Mouse (Mus musculus) limb, embryonic 13.5 days (tissue): ENCODE data around the gene Crebrf. TPM values are rescaled to one million over a fixed set of nuclear protein-coding genes. Genes with fewer than 3 reads are reported as not detected.
A peak's percentile ranks its signal among the peaks of the same experiment; 100 is the strongest.

ENCODE experiments used
- ATAC-seq: fragments of 200-750 bp; cut with Nextera tagmentation; 2 replicates; pipeline ENCODE4 v1.8.0; 2017; ENCODE audit warnings: low read depth, moderate number of reproducible peaks, moderate TSS enrichment; ENCODE audit not compliant: low FRiP score
- H3K27ac ChIP-seq: fragments of 300-500 bp; sonication (generic); 2 replicates; pipeline ENCODE4 v1.5.1; 2015; ENCODE audit warnings: inconsistent platforms, mild to moderate bottlenecking, moderate library complexity
- H3K27me3 ChIP-seq: fragments of 300-500 bp; sonication (generic); 2 replicates; pipeline ENCODE4 v1.6.1; 2015; ENCODE audit warnings: mild to moderate bottlenecking, inconsistent platforms
- H3K36me3 ChIP-seq: fragments of 300-500 bp; sonication (generic); 2 replicates; pipeline ENCODE4 v1.6.1; 2015; ENCODE audit warnings: inconsistent platforms, mild to moderate bottlenecking, moderate library complexity
- H3K4me1 ChIP-seq: fragments of 300-500 bp; sonication (generic); 2 replicates; pipeline ENCODE4 v1.6.1; 2015; ENCODE audit warnings: inconsistent platforms
- H3K4me2 ChIP-seq: fragments of 300-500 bp; sonication (generic); replicated peaks from 2 replicates; pipeline ENCODE4 v1.6.1; 2015; ENCODE audit warnings: inconsistent platforms, mild to moderate bottlenecking, moderate library complexity
- H3K4me3 ChIP-seq: fragments of 300-500 bp; sonication (generic); 2 replicates; pipeline ENCODE4 v1.5.1; 2015; ENCODE audit warnings: moderate library complexity, mild to moderate bottlenecking, inconsistent platforms
- H3K9ac ChIP-seq: fragments of 300-500 bp; sonication (generic); 2 replicates; pipeline ENCODE4 v1.6.1; 2015; ENCODE audit warnings: mild to moderate bottlenecking, inconsistent platforms
- H3K9me3 ChIP-seq: fragments of 300-500 bp; sonication (generic); 2 replicates; pipeline ENCODE4 v1.6.1; 2016; ENCODE audit warnings: inconsistent platforms
- WGBS: fragments of 180-500 bp; shearing (Covaris S2); methylation state at CpG from one replicate; pipeline ENCODE4 v1.1.7; 2015; 5-methylcytosine and 5-hydroxymethylcytosine counted together
- polyA plus RNA-seq: library from polyadenylated mRNA; unstranded; fragments of >200 nt; fragmentation: Nextera tagmentation; extraction: Ambion mirVana; gene quantifications from 2 replicates; pipeline ENCODE4 v1.2.1, GENCODE M21; 2015

Crebrf gene
- 5.6 and 8.3 TPM in 2 replicates for polyA plus RNA-seq

GRCm38 (mm10) chr17:26715271-26715758, at the start of gene Crebrf:
Gene Crebrf (plus strand): TSS chr17:26715650.
- no peaks in the 10 kb centered on the region for H3K9me3 ChIP-seq
- peak; percentile 80 for ATAC-seq
- under 1% methylated on average over 41 of the region's 41 CpGs for WGBS

GRCm38 (mm10) chr17:26671268-26671667, 44.2 kb upstream of the Crebrf start:
- Histone ChIP-seq H3K36me3 (no peaks in the 10 kb centered on the region), H3K27me3 (no peaks in the 10 kb centered on the region), H3K4me2 (no peak overlapping the region), H3K27ac (no peak overlapping the region), H3K4me1 (no peaks in the 10 kb centered on the region), H3K9me3 (no peaks in the 10 kb centered on the region), H3K9ac (no peak overlapping the region), H3K4me3 (no peak overlapping the region)
- ATAC-seq = no peak
- 54% methylated on average over 4 of the region's 4 CpGs for WGBS

More at GRCm38 (mm10) chr17:26715271-26715758, at the start of gene Crebrf:
- Histone ChIP-seq H3K9ac (peak within 1 kb of the TSS; percentile 83), H3K4me3 (peak within 1 kb of the TSS; percentile 97), H3K27me3 (peaks cover 2% of the 10 kb centered on the region; the same call in 1 of the 2 replicates), H3K4me2 (peak within 1 kb of the TSS; percentile 74), H3K4me1 (0 out of 2 replicates have a peak, but pooled peaks cover 4% of the 10 kb centered on the region), H3K36me3 (no peaks in the 10 kb centered on the region), H3K27ac (peak within 1 kb of the TSS; percentile 65; the same call in 1 of the 2 replicates)

- peak overlapping the region; percentile 82 for H3K4me3 ChIP-seq
- H3K9me3 ChIP-seq = no peaks in the 10 kb centered on the region
- H3K27ac ChIP-seq = no peak overlapping the region
- H3K36me3 ChIP-seq = peaks cover 6% of the 10 kb centered on the region; the same call in 1 of the 2 replicates
- ATAC-seq = peak; percentile 17; the same call in 1 of the 2 replicates
- 29% methylated on average over 7 of the region's 7 CpGs for WGBS
- no peaks in the 10 kb centered on the region for H3K27me3 ChIP-seq
- peak overlapping the region; percentile 77 for H3K4me2 ChIP-seq
- peaks cover 23% of the 10 kb centered on the region for H3K4me1 ChIP-seq
- no peak overlapping the region for H3K9ac ChIP-seq
Observed at GRCm38 (mm10) chr17:26675845-26676244, 39.6 kb upstream of the Crebrf start.

GRCm38 (mm10) chr17:26676252-26676615, 39.2 kb upstream of the Crebrf start:
- no peaks in the 10 kb centered on the region for H3K9me3 ChIP-seq
- peak overlapping the region; percentile 77 for H3K4me2 ChIP-seq
- H3K27me3 ChIP-seq = no peaks in the 10 kb centered on the region
- H3K36me3 ChIP-seq = peaks cover 7% of the 10 kb centered on the region; the same call in 1 of the 2 replicates
- peak overlapping the region; percentile 78 for H3K9ac ChIP-seq
- WGBS = under 1% methylated on average over 30 of the region's 30 CpGs
- peak; percentile 96 for ATAC-seq
- H3K27ac ChIP-seq = peak overlapping the region; percentile 74; the same call in 1 of the 2 replicates
- H3K4me3 ChIP-seq = peak overlapping the region; percentile 82
- H3K4me1 ChIP-seq = peaks cover 23% of the 10 kb centered on the region

DNA sequence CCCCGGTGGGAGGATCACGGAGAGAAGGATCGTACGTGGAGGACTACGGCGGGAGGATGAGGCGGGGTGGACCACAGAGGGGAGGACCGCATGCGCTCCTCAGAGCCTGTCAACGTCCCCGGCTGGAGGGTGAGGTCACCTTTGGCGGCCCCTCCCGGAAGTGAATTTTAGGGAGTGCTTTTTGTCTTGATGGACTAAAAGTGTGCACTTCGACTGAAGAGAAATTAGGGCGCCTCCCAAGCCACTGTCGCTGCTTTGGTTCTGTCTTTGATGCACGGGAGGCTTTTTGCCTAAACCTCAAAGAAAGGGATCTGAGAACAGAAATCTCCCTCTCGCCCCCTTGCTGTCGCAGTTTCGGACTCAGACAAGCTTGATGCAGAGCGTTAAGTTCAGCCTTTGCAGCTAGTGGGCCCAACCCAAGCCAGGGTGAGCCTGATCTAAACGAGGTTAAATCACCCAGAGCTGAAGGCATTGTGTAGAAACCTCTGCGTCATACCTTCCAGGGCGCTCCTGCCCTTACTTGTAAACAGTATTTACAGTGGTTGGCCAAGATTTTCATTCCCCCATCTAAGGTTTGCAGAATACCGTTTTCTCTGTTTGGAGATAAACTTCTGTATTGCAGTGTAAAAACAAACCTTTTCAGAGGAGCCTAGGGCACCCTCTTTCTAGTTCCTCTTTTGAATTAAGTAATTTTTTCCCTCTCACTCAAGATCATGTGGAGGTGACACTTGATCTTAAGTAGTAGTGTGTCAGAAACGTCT, 38.7 kb upstream of the Crebrf start:
- H3K36me3 ChIP-seq = peaks cover 7% of the 10 kb centered on the region; the same call in 1 of the 2 replicates
- peak overlapping the region; percentile 78 for H3K9ac ChIP-seq
- H3K27me3 ChIP-seq = no peaks in the 10 kb centered on the region
- H3K27ac ChIP-seq = peak overlapping the region; percentile 74; the same call in 1 of the 2 replicates
- 4% methylated on average over 26 of the region's 26 CpGs for WGBS
- H3K9me3 ChIP-seq = no peaks in the 10 kb centered on the region
- ATAC-seq = peak; percentile 83
- peak overlapping the region; percentile 82 for H3K4me3 ChIP-seq
- peak overlapping the region; percentile 77 for H3K4me2 ChIP-seq
- H3K4me1 ChIP-seq = peaks cover 23% of the 10 kb centered on the region

DNA sequence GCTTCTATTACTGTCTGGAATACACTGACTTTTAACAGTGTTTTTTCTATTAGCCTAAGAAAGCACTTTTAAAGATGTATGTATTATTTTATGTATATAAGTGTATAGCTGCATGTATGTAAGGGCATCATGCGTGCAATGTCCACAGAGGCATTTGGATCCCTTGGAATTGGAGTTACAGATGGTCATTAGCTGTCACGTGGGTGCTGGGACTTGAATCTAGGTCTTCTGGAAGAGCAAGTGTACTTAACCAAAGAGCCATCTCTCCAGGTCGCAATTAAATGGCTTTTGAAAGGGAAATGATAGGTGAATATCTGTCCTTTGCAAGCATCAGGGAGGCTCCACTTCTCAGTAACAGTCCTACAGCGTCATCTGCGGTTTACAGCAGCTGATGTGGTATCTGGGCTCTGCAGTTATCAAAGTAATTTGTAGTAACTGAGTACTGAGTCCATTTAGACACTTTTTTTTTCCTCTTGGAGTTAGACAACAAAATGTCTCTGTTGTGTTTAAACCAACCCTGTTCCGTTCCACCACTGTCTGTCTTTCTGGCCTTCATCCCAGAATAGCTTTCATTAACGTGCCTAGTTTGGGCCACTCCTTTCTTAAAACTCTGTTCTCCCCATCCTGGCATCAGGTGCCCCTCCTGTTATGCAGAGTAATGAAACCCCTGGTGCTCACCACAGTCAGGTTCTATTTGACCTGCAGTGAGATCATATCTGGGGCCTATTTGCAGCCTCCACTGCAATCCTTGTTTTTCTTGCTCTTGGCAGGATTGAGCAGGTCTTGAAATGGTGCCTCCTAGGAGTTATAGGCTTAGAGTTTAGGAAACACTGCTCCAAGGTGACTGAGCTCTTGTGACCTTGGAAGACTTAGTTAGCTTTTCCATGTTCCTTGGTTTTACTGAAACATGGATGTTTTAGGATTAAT, 37.5 kb upstream of the Crebrf start:
- Histone ChIP-seq H3K9ac (0 out of 2 replicates have a peak overlapping the region, but pooled peaks have one; percentile 31), H3K4me2 (peak overlapping the region; percentile 77), H3K9me3 (no peaks in the 10 kb centered on the region), H3K4me1 (peaks cover 23% of the 10 kb centered on the region), H3K4me3 (peak overlapping the region; percentile 5; the same call in 1 of the 2 replicates), H3K27ac (no peak overlapping the region), H3K36me3 (peaks cover 8% of the 10 kb centered on the region), H3K27me3 (no peaks in the 10 kb centered on the region)
- no peak for ATAC-seq
- WGBS = 82% methylated on average over 7 of the region's 7 CpGs

GRCm38 (mm10) chr17:26681276-26681675, 34.2 kb upstream of the Crebrf start:
- Histone ChIP-seq H3K9ac (no peak overlapping the region), H3K27ac (no peak overlapping the region), H3K27me3 (no peaks in the 10 kb centered on the region), H3K9me3 (no peaks in the 10 kb centered on the region), H3K4me2 (no peak overlapping the region), H3K4me3 (no peak overlapping the region), H3K4me1 (peaks cover 23% of the 10 kb centered on the region), H3K36me3 (peaks cover 28% of the 10 kb centered on the region)
- ATAC-seq = no peak
- WGBS = 88% methylated on average over 6 of the region's 6 CpGs

GRCm38 (mm10) chr17:26686334-26687000, 29.0 kb upstream of the Crebrf start:
- WGBS = 90% methylated on average over 17 of the region's 17 CpGs
- Histone ChIP-seq H3K9ac (no peak overlapping the region), H3K27me3 (no peaks in the 10 kb centered on the region), H3K9me3 (no peaks in the 10 kb centered on the region), H3K4me3 (no peak overlapping the region), H3K4me2 (no peak overlapping the region), H3K4me1 (peaks cover 16% of the 10 kb centered on the region), H3K27ac (no peak overlapping the region), H3K36me3 (peaks cover 21% of the 10 kb centered on the region)
- ATAC-seq = no peak

DNA sequence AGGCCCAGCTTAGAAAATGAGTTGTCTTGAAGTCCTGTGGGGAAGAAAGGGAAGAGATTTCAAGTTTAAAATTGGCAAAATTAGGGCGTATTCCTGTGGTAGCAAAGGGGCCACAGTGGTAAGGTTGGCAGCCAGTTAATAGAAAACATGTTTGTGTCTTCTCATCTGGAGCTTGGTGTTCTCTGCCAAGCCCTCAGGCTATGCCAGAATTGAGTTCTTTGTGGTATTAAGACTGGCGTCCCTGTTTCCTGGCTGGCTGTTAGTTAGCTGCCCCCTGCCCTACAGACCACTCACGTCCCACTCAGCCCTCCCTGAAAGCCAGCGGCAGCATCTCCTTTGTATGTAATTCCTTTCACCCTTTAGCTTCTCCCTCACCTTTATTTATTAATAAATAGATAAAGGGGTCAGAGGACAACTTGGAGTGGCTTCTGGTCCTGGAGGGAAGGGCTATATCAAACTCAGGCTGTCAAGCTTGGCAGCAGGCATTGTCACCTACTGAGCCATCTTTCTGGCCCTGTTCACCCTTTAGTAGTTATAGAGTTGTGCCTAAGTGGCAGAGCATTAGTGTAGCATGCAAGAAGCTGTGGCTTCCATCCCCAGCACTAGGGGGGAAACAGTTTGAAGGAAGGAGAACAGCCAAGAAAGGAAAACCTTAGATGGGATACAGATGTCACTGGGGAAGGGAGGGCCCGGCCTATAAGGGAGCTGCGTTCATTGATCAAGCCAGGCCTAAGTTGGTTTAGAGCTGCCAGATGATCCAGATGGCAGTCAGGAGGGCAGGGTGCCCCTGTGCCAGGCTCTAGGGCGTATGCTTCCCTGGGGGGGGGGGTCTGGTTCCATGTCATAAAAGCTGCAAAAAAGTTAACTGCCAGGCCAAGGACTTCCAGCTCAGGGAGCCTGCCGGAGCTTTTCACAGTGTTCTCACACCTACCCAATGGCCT, 26.4 kb upstream of the Crebrf start:
- Histone ChIP-seq H3K4me2 (no peak overlapping the region), H3K4me3 (no peak overlapping the region), H3K9ac (no peak overlapping the region), H3K27ac (peak overlapping the region; percentile 58; the same call in 1 of the 2 replicates), H3K27me3 (no peaks in the 10 kb centered on the region), H3K9me3 (no peaks in the 10 kb centered on the region), H3K36me3 (peaks cover 15% of the 10 kb centered on the region), H3K4me1 (peaks cover 16% of the 10 kb centered on the region)
- ATAC-seq = no peak
- 55% methylated on average over 8 of the region's 8 CpGs for WGBS

DNA sequence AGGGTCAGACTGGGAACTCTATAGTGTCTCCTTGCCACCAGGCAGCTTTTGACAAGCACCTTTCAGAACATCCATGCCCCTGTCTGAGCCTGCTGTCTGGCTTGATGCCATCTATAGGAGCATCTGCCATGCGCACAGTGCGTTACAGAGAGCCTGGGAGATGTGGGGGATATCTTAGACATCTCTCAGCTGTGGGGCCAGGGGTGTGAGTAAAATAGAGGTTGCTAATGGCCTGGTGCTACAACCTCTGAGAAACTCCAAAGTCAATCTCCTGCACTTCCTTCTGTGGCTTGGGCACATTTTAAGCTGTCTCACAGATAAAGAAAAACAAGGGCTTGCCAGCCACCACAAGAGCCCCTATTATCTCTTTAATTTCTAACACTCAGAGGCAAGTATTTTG, 25.6 kb upstream of the Crebrf start:
- no peak for ATAC-seq
- Histone ChIP-seq H3K9ac (no peak overlapping the region), H3K4me2 (no peak overlapping the region), H3K36me3 (peaks cover 9% of the 10 kb centered on the region), H3K9me3 (no peaks in the 10 kb centered on the region), H3K27ac (peak overlapping the region; percentile 52; the same call in 1 of the 2 replicates), H3K4me3 (no peak overlapping the region), H3K27me3 (no peaks in the 10 kb centered on the region), H3K4me1 (peaks cover 19% of the 10 kb centered on the region)
- WGBS = 80% methylated on average over 2 of the region's 2 CpGs
